Mouse (Mus musculus) olfactory bulb, adult 2 months (tissue): ENCODE data around the gene Hist1h1t.

Source experiments
- CTCF ChIP-seq: fragments of 200-500 bp; IDR thresholded peaks from 2 replicates; pipeline ENCODE4 v1.5.1; 2012; ENCODE audit warnings: low read depth, mild to moderate bottlenecking, low read length, moderate library complexity; ENCODE audit not compliant: insufficient read depth
- POLR2A ChIP-seq: fragments of 200-500 bp; IDR thresholded peaks from 2 replicates; pipeline ENCODE4 v1.6.1; 2012; ENCODE audit warnings: mild to moderate bottlenecking, low read depth, low read length, moderate library complexity; ENCODE audit not compliant: insufficient read depth

GRCm38 (mm10) chr13:23739922-23740252 is 44.3 kb downstream of the Hist1h1t start:
- no peak for TF ChIP-seq CTCF
- no peak; the same call in 1 of the 2 replicates for TF ChIP-seq POLR2A
